Mouse (Mus musculus): ENCODE measurements at regions not wholly inside any gene's neighbourhood (a gene's known extent, or its start where the extent isn't known, plus 50 kb on each side); places are given as distances from the start of the nearest gene placed in this dataset.

GRCm38 (mm10) chr12:49944911-49945627 lies 560.1 kb downstream of the Gm43517 start:
- TF ChIP-seq CTCF (IDR thresholded peaks at IDR 0.05; ENCODE audit: borderline replicate concordance, insufficient read depth, low read depth, low read length), result no peak
- TF ChIP-seq POLR2A (IDR thresholded peaks at IDR 0.05; ENCODE audit: borderline replicate concordance, insufficient read depth, low read length), result no peak

All from cerebellum, adult 2 months (tissue).